Mouse (Mus musculus): ENCODE results near the gene Spag7. TPM values are rescaled to one million over a fixed set of nuclear protein-coding genes. Genes with fewer than 3 reads are reported as not detected.

Gene Spag7
- polyA plus RNA-seq, 1 experiment: 76.0 TPM

DNA sequence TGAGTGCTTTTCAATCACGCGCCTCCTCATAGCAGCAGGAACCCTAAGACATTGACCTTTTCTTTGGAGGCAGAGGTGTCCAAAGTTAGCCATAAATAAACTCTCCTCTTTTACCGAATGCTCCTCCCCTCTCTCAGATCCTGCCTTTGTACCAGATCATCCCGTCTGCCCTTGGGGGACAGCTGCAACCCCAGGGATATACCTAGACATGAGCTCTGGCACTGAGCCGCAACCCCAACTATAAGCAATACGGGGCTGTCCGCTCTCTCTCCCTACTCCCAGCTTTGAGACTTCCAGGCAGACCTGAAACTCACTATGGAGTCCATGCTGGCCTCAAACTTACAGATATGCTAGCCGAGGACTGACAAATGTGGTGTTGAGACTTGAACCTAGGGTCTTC is 2.5 kb downstream of the Spag7 start:
- no peak for DNase-seq (ENCODE audit: low read depth)
- no peak for TF ChIP-seq POLR2A (IDR thresholded peaks at IDR 0.05; ENCODE audit: borderline replicate concordance, extremely low read depth, insufficient read depth, insufficient read length, poor library complexity, severe bottlenecking)
- TF ChIP-seq CTCF (IDR thresholded peaks at IDR 0.05; ENCODE audit: borderline replicate concordance, extremely low read depth, insufficient read depth, insufficient read length): no peak

DNA sequence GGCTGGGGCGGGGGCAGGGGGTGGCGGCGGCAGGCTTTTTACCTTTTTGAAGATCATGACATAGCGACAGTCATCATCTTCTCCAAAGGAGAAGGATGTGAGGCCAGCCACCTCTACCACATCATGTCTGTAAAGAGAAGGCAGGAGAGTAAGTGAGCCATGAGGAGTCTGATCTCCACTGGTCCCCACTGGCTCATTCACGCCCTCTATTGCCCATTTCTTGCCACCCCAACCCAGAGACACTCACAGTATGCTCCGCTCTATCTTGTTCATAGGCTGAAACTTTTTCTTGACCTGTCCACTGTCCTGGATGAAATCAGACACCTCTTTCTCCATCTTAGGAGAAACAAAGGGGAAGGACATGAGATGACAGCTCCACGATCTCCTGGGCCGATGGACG is 4.5 kb downstream of the Spag7 start:
- DNase-seq (ENCODE audit: low read depth): no peak
- TF ChIP-seq CTCF (IDR thresholded peaks at IDR 0.05; ENCODE audit: borderline replicate concordance, extremely low read depth, insufficient read depth, insufficient read length) (no peak), POLR2A (IDR thresholded peaks at IDR 0.05; ENCODE audit: borderline replicate concordance, extremely low read depth, insufficient read depth, insufficient read length, poor library complexity, severe bottlenecking) (no peak)

DNA sequence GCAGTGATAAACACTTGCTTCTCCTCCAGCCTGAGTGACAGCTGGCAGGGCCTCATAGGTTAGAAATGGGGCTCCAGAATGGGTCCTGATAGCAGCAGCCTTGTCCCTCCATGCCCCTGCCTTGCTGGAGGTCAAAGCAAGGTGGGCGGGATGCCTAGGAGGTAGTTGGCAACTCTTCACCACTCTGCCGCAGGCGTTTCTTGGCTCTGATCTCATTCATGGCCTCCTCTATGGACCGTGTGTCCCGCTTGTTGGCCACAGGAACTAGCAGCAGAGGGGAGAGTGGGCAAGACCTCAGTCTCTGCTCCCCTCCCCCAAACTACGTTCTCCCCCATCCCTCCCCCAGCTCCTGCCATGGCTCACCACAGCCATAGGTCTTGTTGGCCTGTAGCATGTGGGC is 5.3 kb downstream of the Spag7 start:
- TF ChIP-seq POLR2A (IDR thresholded peaks at IDR 0.05; ENCODE audit: borderline replicate concordance, extremely low read depth, insufficient read depth, insufficient read length, poor library complexity, severe bottlenecking): no peak
- TF ChIP-seq CTCF (IDR thresholded peaks at IDR 0.05; ENCODE audit: borderline replicate concordance, extremely low read depth, insufficient read depth, insufficient read length): no peak
- no peak for DNase-seq (ENCODE audit: low read depth)

DNA sequence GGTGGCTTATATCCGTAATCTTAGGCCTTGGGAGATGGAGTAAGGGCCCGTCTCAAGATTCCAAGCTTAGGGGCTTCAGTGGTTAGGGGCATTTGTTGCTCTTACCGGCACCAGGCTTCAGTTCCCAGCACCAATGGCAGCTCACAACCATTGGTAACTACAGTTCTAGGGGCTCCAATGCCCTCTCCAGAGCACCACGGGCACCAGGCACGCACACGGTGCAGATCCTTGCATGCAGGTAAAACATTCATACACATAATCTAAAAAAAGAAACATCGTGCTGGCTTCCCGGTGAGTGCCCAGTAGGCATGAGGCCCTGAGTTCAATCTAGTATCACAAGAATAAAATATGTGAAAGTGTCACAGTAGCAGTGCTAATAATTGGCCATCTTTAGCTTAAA is 6.1 kb downstream of the Spag7 start:
- TF ChIP-seq CTCF (IDR thresholded peaks at IDR 0.05; ENCODE audit: borderline replicate concordance, extremely low read depth, insufficient read depth, insufficient read length) (no peak), POLR2A (IDR thresholded peaks at IDR 0.05; ENCODE audit: borderline replicate concordance, extremely low read depth, insufficient read depth, insufficient read length, poor library complexity, severe bottlenecking) (no peak)
- DNase-seq (ENCODE audit: low read depth): no peak

DNA sequence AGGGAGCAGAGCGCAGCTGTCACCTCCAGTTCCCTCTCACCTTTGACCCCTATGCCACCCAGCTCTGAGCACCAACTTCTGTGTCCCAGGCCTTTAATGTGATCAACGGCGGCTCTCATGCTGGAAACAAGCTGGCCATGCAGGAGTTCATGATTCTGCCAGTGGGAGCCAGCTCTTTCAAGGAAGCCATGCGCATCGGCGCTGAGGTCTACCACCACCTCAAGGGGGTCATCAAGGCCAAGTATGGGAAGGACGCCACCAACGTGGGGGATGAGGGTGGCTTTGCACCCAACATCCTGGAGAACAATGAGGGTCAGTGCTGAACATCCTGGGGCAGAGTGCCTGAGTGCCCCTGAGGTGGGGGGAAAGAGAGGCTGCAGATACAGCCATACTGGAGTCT is 8.6 kb downstream of the Spag7 start:
- no peak for DNase-seq (ENCODE audit: low read depth)
- TF ChIP-seq CTCF (IDR thresholded peaks at IDR 0.05; ENCODE audit: borderline replicate concordance, extremely low read depth, insufficient read depth, insufficient read length) (no peak), POLR2A (IDR thresholded peaks at IDR 0.05; ENCODE audit: borderline replicate concordance, extremely low read depth, insufficient read depth, insufficient read length, poor library complexity, severe bottlenecking) (no peak)

DNA sequence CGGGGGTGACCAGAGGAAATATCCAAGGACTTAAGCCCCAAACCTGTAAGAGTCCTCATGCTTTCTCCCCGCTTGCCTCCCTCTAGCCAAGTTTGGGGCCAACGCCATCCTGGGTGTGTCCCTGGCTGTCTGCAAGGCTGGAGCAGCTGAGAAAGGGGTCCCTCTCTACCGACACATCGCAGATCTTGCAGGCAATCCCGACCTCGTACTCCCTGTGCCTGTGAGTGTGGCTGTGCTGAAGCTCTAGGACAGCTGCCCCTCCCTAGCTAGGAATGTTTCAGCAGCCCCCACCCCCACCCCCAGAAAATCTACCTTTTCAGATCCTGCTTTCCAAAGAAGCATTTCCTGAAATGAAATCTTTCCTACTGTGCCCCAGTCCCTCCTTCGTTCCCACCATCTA is 10.3 kb downstream of the Spag7 start:
- no peak for DNase-seq (ENCODE audit: low read depth)
- TF ChIP-seq CTCF (IDR thresholded peaks at IDR 0.05; ENCODE audit: borderline replicate concordance, extremely low read depth, insufficient read depth, insufficient read length): no peak
- TF ChIP-seq POLR2A (IDR thresholded peaks at IDR 0.05; ENCODE audit: borderline replicate concordance, extremely low read depth, insufficient read depth, insufficient read length, poor library complexity, severe bottlenecking): no peak

DNA sequence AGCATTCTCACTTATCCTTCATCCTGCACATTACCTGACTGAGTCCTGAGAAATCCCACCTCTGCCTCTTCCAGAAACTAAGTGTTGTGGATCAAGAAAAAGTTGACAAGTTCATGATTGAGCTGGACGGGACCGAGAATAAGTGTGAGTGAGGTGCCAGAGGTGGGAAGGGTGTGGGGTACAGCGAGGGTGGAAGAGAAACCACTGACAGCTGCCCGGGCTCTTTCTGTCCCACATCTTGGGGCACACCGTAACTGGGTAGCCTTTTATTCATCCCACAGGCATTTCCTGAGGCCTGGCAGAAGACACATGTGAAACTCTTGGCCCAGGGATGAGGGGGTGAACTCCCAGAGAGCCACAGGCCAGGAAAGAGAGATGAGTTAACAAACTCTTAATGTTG is 10.7 kb downstream of the Spag7 start:
- DNase-seq (ENCODE audit: low read depth): no peak
- no peak for TF ChIP-seq POLR2A (IDR thresholded peaks at IDR 0.05; ENCODE audit: borderline replicate concordance, extremely low read depth, insufficient read depth, insufficient read length, poor library complexity, severe bottlenecking)
- TF ChIP-seq CTCF (IDR thresholded peaks at IDR 0.05; ENCODE audit: borderline replicate concordance, extremely low read depth, insufficient read depth, insufficient read length): no peak

DNA sequence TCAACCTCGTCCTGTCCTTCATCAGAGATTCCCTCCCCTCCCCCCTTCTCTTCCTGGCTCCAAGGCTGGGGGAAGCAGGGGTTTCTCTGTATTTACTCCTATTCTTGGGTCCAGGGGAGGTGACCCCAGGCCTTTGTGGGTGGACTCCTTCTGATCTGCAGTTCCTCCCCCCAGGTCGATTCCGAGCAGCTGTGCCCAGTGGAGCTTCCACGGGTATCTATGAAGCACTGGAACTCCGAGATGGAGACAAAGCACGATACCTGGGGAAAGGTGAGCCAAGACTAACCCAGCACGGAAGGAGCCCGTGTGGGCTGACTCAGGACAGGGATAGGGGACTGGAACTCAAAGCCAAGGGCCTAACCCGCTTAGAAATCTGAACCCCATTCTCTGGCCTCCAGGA is 11.2 kb downstream of the Spag7 start:
- no peak for TF ChIP-seq POLR2A (IDR thresholded peaks at IDR 0.05; ENCODE audit: borderline replicate concordance, extremely low read depth, insufficient read depth, insufficient read length, poor library complexity, severe bottlenecking)
- TF ChIP-seq CTCF (IDR thresholded peaks at IDR 0.05; ENCODE audit: borderline replicate concordance, extremely low read depth, insufficient read depth, insufficient read length): no peak
- DNase-seq (ENCODE audit: low read depth): no peak

DNA sequence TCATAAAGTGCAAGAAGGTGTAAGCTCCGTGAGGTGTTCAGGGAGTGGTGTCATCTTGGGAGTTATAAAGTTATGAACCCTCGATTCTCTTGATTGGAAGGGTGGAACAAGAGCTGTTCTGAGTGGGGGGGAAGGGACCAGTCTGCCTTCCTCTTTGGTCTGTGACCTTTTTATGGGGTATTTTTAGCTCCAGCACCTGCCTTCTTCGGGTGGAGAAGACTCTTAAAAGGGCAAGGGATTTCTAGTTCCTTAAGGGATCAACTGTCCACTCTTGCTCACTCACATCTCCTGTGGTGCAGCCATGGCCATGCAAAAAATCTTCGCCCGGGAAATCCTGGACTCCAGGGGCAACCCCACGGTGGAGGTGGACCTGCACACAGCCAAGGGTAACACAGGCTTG is 11.6 kb downstream of the Spag7 start:
- no peak for DNase-seq (ENCODE audit: low read depth)
- TF ChIP-seq CTCF (IDR thresholded peaks at IDR 0.05; ENCODE audit: borderline replicate concordance, extremely low read depth, insufficient read depth, insufficient read length) (no peak), POLR2A (IDR thresholded peaks at IDR 0.05; ENCODE audit: borderline replicate concordance, extremely low read depth, insufficient read depth, insufficient read length, poor library complexity, severe bottlenecking) (no peak)

DNA sequence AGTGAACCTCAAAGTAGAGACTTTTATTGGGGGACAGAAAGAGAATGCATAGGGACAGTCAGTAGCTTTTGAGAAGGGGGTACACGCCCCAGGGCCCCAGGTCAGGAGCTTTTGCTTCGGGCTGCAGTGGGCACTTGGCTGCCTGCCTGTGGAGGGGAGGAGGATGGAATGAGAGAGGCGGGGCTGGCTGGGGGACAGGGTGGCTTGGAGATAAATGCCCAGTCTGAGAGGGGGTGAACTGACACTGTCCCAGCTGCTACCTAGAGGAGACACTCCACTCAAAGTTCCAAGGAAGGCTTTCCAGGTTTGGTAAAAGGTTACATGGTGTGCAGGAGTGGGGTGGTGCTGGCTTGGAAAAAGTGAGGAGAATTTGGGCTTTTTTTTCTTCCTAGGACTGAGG is 12.3 kb downstream of the Spag7 start, which contains the start of gene Eno3:
Gene Eno3, plus strand, starts transcription at position 239 of the 400 bp plus-strand sequence.
- TF ChIP-seq CTCF (IDR thresholded peaks at IDR 0.05; ENCODE audit: borderline replicate concordance, extremely low read depth, insufficient read depth, insufficient read length) (no peak), POLR2A (IDR thresholded peaks at IDR 0.05; ENCODE audit: borderline replicate concordance, extremely low read depth, insufficient read depth, insufficient read length, poor library complexity, severe bottlenecking) (no peak)
- DNase-seq (ENCODE audit: low read depth): no peak

DNA sequence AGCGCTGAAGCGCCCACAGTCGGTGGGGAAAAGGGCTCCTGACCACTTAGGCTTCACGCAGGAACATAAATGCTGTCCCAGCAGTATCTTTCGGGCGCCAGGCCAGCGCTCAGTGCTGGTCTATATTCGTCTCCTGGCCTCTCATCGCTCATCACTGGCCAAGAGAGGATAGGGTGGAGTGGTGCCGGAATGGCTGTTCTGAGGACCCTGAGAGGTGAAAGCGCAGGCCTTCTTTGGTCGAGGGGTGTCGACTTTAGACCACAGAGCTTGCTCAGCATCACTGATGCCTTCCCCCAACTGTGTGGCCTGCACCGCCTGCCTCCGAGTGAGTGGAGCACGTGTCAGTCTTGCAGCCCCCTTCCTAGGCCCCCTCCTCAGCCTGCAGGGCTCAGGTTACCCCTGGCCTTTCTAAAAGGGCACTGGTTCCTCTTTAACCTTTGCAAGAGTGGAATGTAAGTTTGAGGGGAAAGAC is 12.7 kb downstream of the Spag7 start:
- TF ChIP-seq POLR2A (IDR thresholded peaks at IDR 0.05; ENCODE audit: borderline replicate concordance, extremely low read depth, insufficient read depth, insufficient read length, poor library complexity, severe bottlenecking) (no peak), CTCF (IDR thresholded peaks at IDR 0.05; ENCODE audit: borderline replicate concordance, extremely low read depth, insufficient read depth, insufficient read length) (no peak)
- DNase-seq (ENCODE audit: low read depth): peak; percentile 25

DNA sequence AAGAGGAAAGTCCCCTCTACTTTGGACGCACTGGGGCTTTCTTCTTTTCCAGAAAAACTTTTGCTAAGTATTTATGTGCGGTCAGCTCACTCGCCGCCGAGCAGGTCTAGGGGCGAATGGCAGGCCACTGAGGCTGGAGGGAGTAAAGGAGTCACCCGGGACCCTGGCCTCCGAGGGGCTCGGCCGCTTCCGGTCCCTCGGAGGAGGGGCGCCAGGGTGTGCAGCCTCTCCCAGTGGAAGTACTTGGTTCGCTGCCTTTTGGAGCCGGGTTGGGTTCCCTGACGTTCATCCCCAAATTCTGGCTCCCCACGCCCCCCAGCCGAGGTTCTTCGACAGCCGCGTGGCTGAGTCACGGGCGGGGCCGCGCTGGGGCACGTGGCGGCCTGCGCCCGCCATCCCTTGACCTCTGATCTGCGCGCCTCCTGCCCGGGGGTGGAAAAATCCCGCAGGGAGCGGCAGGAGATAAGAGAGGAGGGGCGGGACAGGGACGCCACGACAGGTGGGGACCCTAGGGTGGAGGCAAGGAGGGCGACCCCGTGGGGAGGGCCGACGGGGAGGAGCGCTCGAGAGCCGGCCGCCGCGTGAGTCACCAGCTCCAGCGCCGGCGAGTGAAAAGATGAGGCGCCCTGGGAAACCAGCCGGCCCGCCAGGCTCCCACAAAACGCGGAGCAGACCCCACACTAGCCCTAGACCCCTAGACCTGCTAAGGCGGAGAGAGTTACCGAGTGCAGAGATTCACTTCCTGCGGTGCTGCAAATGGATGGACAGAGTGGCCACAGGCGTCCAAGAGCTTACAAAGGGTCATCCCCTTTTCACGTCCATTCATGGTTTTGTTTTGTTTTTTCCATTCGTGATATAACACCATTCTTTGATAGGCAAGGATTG is 13.4 kb downstream of the Spag7 start:
- peak; percentile 65 for DNase-seq (ENCODE audit: low read depth)
- TF ChIP-seq POLR2A (IDR thresholded peaks at IDR 0.05; ENCODE audit: borderline replicate concordance, extremely low read depth, insufficient read depth, insufficient read length, poor library complexity, severe bottlenecking): no peak
- no peak for TF ChIP-seq CTCF (IDR thresholded peaks at IDR 0.05; ENCODE audit: borderline replicate concordance, extremely low read depth, insufficient read depth, insufficient read length)

Measured in brain, embryonic 14.5 days (tissue).